Mouse (Mus musculus): ENCODE measurements at regions not wholly inside any gene's neighbourhood (a gene's known extent, or its start where the extent isn't known, plus 50 kb on each side); places are given as distances from the start of the nearest gene placed in this dataset.

- H3K4me1 ChIP-seq (ENCODE audit: control insufficient read depth in 1 of 2, insufficient read depth in 2 of 2): peaks cover 19 to 54% of the 10 kb centered on the region in 2 experiments
- DNase-seq (ENCODE audit: extremely low read depth): peak; percentile 56
- no peaks in the 10 kb centered on the region for H3K36me3 ChIP-seq (replicated peaks in 1 of 2; ENCODE audit: control insufficient read depth in 1 of 2, insufficient read depth in 1 of 2, low read length in 1 of 2)
- H3K4me3 ChIP-seq (replicated peaks in 1 of 3; ENCODE audit: low read depth in 2 of 3, low read length in 2 of 3, poor library complexity in 1 of 3): peak overlapping the region in 1 of 3 experiments; percentile 18
- no peak overlapping the region for H3K4me2 ChIP-seq (ENCODE audit: insufficient read depth, low read depth, poor library complexity, severe bottlenecking)
- TF ChIP-seq MEF2A (IDR thresholded peaks at IDR 0.05; ENCODE audit: borderline replicate concordance, low read depth, low read length) (peak; percentile 33; the same call in 1 of the 2 replicates), CHD2 (IDR thresholded peaks at IDR 0.05; ENCODE audit: low read length) (0 out of 2 replicates have a peak, but pooled peaks have one; percentile 20), JUN (IDR thresholded peaks at IDR 0.05; ENCODE audit: insufficient read depth, low read depth, low read length) (no peak), E2F4 (IDR thresholded peaks at IDR 0.05; ENCODE audit: insufficient replicate concordance, low read depth, low read length) (no peak), SIN3A (IDR thresholded peaks at IDR 0.05; ENCODE audit: low read length) (no peak), TCF12 (IDR thresholded peaks at IDR 0.05; ENCODE audit: low read depth, low read length) (no peak), BHLHE40 (IDR thresholded peaks at IDR 0.05; ENCODE audit: low read depth, low read length) (peak; percentile 33; the same call in 1 of the 2 replicates), MAZ (IDR thresholded peaks at IDR 0.05; ENCODE audit: low read depth, low read length) (no peak), HCFC1 (IDR thresholded peaks at IDR 0.05; ENCODE audit: low read depth, low read length) (no peak), ZKSCAN1 (IDR thresholded peaks at IDR 0.05; ENCODE audit: borderline replicate concordance, low read depth, low read length) (no peak), ZC3H11A (IDR thresholded peaks at IDR 0.05; ENCODE audit: low read depth, low read length) (no peak), IRF4 (IDR thresholded peaks at IDR 0.05; ENCODE audit: low read depth, low read length) (peak; percentile 48; the same call in 1 of the 2 replicates), EP300 (IDR thresholded peaks at IDR 0.05; ENCODE audit: low read length) (peak; percentile 84)
- in situ Hi-C loops (cut with MboI; ENCODE audit: low pct_ligation_motif_present, low pct_unique_long_range_greater_than_20kb, low sequenced_read_pairs): no loop called here
- H3K9ac ChIP-seq (ENCODE audit: insufficient read depth, low read depth): no peak overlapping the region
- H3K27me3 ChIP-seq (replicated peaks): no peaks in the 10 kb centered on the region
- dilution Hi-C loops (cut with MboI; ENCODE audit: extremely low pct_ligation_motif_present, extremely low pct_unique_long_range_greater_than_20kb, low sequenced_read_pairs): no loop called here
- no peaks in the 10 kb centered on the region for H3K9me3 ChIP-seq (replicated peaks; ENCODE audit: low read length)
- no peak overlapping the region for H3K27ac ChIP-seq (ENCODE audit: insufficient read depth, low read depth)
- no peaks in the 10 kb centered on the region for H3K79me2 ChIP-seq (replicated peaks; ENCODE audit: control insufficient read depth, extremely low read depth, insufficient read depth, poor library complexity, severe bottlenecking)
These were observed 189.9 kb upstream of the Itga4 start for GRCm38 (mm10) chr2:79065321-79065720.

DNA sequence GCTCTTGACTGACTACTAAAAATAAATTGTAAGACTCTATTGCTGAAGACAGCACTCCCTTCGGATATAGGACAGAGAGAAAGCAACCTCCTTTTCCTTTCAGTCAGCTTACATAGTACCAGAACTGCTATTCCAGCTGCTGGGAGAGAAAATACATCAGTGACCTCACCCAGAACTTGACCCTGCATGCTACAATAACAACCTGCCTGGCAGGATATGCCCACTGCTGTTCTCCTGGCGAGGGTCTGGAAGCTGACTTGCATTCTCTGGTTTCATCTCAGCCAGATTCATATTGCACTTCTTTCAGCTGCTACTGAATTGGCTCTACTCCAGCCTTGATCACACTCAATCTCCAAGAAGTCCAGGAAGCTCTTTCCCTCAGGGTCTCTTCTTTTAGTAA is 179.1 kb upstream of the Itga4 start:
- no peak overlapping the region for H3K4me3 ChIP-seq (replicated peaks in 1 of 3; ENCODE audit: low read depth in 2 of 3, low read length in 2 of 3, poor library complexity in 1 of 3)
- H3K4me1 ChIP-seq (ENCODE audit: control insufficient read depth in 1 of 2, insufficient read depth in 2 of 2): no peaks in the 10 kb centered on the region
- no peak overlapping the region for H3K27ac ChIP-seq (ENCODE audit: insufficient read depth, low read depth)
- no peak overlapping the region for H3K4me2 ChIP-seq (ENCODE audit: insufficient read depth, low read depth, poor library complexity, severe bottlenecking)
- H3K36me3 ChIP-seq (replicated peaks in 1 of 2; ENCODE audit: control insufficient read depth in 1 of 2, insufficient read depth in 1 of 2, low read length in 1 of 2): no peaks in the 10 kb centered on the region
- H3K79me2 ChIP-seq (replicated peaks; ENCODE audit: control insufficient read depth, extremely low read depth, insufficient read depth, poor library complexity, severe bottlenecking): no peaks in the 10 kb centered on the region
- H3K9me3 ChIP-seq (replicated peaks; ENCODE audit: low read length): no peaks in the 10 kb centered on the region
- DNase-seq (ENCODE audit: extremely low read depth): no peak
- H3K9ac ChIP-seq (ENCODE audit: insufficient read depth, low read depth): no peak overlapping the region
- in situ Hi-C loops (cut with MboI; ENCODE audit: low pct_ligation_motif_present, low pct_unique_long_range_greater_than_20kb, low sequenced_read_pairs): no loop called here
- H3K27me3 ChIP-seq (replicated peaks): no peaks in the 10 kb centered on the region
- TF ChIP-seq SIN3A (IDR thresholded peaks at IDR 0.05; ENCODE audit: low read length) (no peak), GABPA (IDR thresholded peaks at IDR 0.05; ENCODE audit: insufficient replicate concordance, low read depth, low read length) (no peak), USF1 (IDR thresholded peaks at IDR 0.05; ENCODE audit: low read depth, low read length) (no peak), MAFK (IDR thresholded peaks at IDR 0.05; ENCODE audit: insufficient replicate concordance, low read length) (no peak), PAX5 (IDR thresholded peaks at IDR 0.05; ENCODE audit: low read length) (no peak), IRF4 (IDR thresholded peaks at IDR 0.05; ENCODE audit: low read depth, low read length) (no peak), JUN (IDR thresholded peaks at IDR 0.05; ENCODE audit: insufficient read depth, low read depth, low read length) (no peak), TBP (conservative IDR thresholded peaks at IDR 0.05; ENCODE audit: low read depth, low read length) (no peak), EP300 (IDR thresholded peaks at IDR 0.05; ENCODE audit: low read length) (no peak), JUND (conservative IDR thresholded peaks at IDR 0.05; ENCODE audit: low read depth, low read length) (no peak), TCF12 (IDR thresholded peaks at IDR 0.05; ENCODE audit: low read depth, low read length) (no peak), RCOR1 (conservative IDR thresholded peaks at IDR 0.05; ENCODE audit: low read depth, low read length) (no peak), MAX (IDR thresholded peaks at IDR 0.05; ENCODE audit: low read length) (no peak), HCFC1 (IDR thresholded peaks at IDR 0.05; ENCODE audit: low read depth, low read length) (no peak), BHLHE40 (IDR thresholded peaks at IDR 0.05; ENCODE audit: low read depth, low read length) (no peak)
- dilution Hi-C loops (cut with MboI; ENCODE audit: extremely low pct_ligation_motif_present, extremely low pct_unique_long_range_greater_than_20kb, low sequenced_read_pairs): no loop called here
